Mouse (Mus musculus) liver, embryonic 15.5 days (tissue): ENCODE results near the gene Ugt2b5. TPM values are rescaled to one million over a fixed set of nuclear protein-coding genes. Genes with fewer than 3 reads are reported as not detected.

Experiments
- polyA plus RNA-seq: library from polyadenylated mRNA; unstranded; fragments of >200 nt; fragmentation: Nextera tagmentation; extraction: Ambion mirVana; gene quantifications from 2 replicates; pipeline ENCODE4 v1.2.1, GENCODE M21; 2015

Ugt2b5 gene
- polyA plus RNA-seq, 1 experiment from 2014 or later, result 26.0 TPM

Other genes starting within 250 kb of the Ugt2b5 start
- 62.4 and 67.0 TPM in 2 replicates for gene Ugt2b34, start 233.4 kb downstream of the Ugt2b5 start, polyA plus RNA-seq
- gene Ugt2b1, start 213.8 kb downstream of the Ugt2b5 start, polyA plus RNA-seq, result 0.47 and 0.92 TPM in 2 replicates
- 1.3 and 1.8 TPM in 2 replicates for gene Ugt2b35, start 139.5 kb downstream of the Ugt2b5 start, polyA plus RNA-seq
- gene Ugt2b36, start 47.8 kb downstream of the Ugt2b5 start, polyA plus RNA-seq, result 32.3 and 37.3 TPM in 2 replicates
- not detected in 2 replicates for gene Ugt2b37, start 114.5 kb upstream of the Ugt2b5 start, polyA plus RNA-seq
- gene Ugt2a3, start 196.9 kb upstream of the Ugt2b5 start, polyA plus RNA-seq, result 0.07 TPM in 1 of 2 replicates, not detected in the other